Mouse (Mus musculus) hindbrain, postnatal 0 days (tissue): ENCODE measurements around the gene Krt71. TPM values are rescaled to one million over a fixed set of nuclear protein-coding genes. Genes with fewer than 3 reads are reported as not detected.

ENCODE experiments used
- ATAC-seq: fragments of 200-750 bp; cut with Nextera tagmentation; 2 replicates; pipeline ENCODE4 v1.8.0; 2017; ENCODE audit warnings: mild to moderate bottlenecking, moderate TSS enrichment, moderate library complexity
- DNase-seq: peaks from one replicate; pipeline ENCODE4 v3.0.0-alpha.2; 2015; ENCODE audit warnings: low spot score
- H3K27ac ChIP-seq: fragments of 300-500 bp; sonication (generic); 2 replicates; pipeline ENCODE4 v1.5.1; 2014; ENCODE audit warnings: mild to moderate bottlenecking
- H3K27me3 ChIP-seq: fragments of 300-500 bp; sonication (generic); 2 replicates; pipeline ENCODE4 v1.6.1; 2014; ENCODE audit warnings: low read length, mixed read lengths; ENCODE audit not compliant: insufficient read depth
- H3K36me3 ChIP-seq: fragments of 300-500 bp; sonication (generic); 2 replicates; pipeline ENCODE4 v1.6.1; 2014; ENCODE audit warnings: low read length, mixed read lengths; ENCODE audit not compliant: insufficient read depth
- H3K4me1 ChIP-seq: fragments of 300-500 bp; sonication (generic); 2 replicates; pipeline ENCODE4 v1.6.1; 2014; ENCODE audit warnings: antibody characterized with exemption, low read length, mixed read lengths; ENCODE audit not compliant: insufficient read depth
- H3K4me2 ChIP-seq: fragments of 300-500 bp; sonication (generic); 2 replicates; pipeline ENCODE4 v1.6.1; 2014; ENCODE audit warnings: low read depth, mild to moderate bottlenecking, low read length, moderate library complexity, mixed read lengths
- H3K4me3 ChIP-seq: fragments of 300-500 bp; sonication (generic); 2 replicates; pipeline ENCODE4 v1.5.1; 2014; ENCODE audit warnings: low read length
- H3K9ac ChIP-seq: fragments of 300-500 bp; sonication (generic); replicated peaks from 2 replicates; pipeline ENCODE4 v1.6.1; 2014; ENCODE audit warnings: mild to moderate bottlenecking, low read length, moderate library complexity, mixed read lengths
- H3K9me3 ChIP-seq: fragments of 300-500 bp; sonication (generic); 2 replicates; pipeline ENCODE4 v1.6.1; 2016; ENCODE audit warnings: low read length, mixed read lengths
- CTCF ChIP-seq: IDR thresholded peaks from 2 replicates; pipeline ENCODE4 v1.5.1; 2016; ENCODE audit warnings: antibody characterized with exemption, control low read depth, low read depth
- WGBS: fragments of 180-500 bp; shearing (Covaris S2); extraction: QIAGEN DNeasy Blood & Tissue Kit; methylation state at CpG from one replicate; pipeline ENCODE4 v1.1.7; 2014; 5-methylcytosine and 5-hydroxymethylcytosine counted together
- polyA plus RNA-seq: library from polyadenylated mRNA; unstranded; fragments of >200 nt; fragmentation: Nextera tagmentation; extraction: Ambion mirVana; gene quantifications from 2 replicates; pipeline ENCODE4 v1.2.1, GENCODE M21; 2015
- total RNA-seq: library from RNA; depleted of rRNA; stranded (reverse); fragments of >200 nt; gene quantifications from 2 replicates; pipeline ENCODE4 v1.2.3, GENCODE M21; 2014; rRNA removed

The Krt71 gene
- total RNA-seq (2.1 and 2.2 TPM in 2 replicates), polyA plus RNA-seq (1.2 and 1.9 TPM in 2 replicates)

DNA sequence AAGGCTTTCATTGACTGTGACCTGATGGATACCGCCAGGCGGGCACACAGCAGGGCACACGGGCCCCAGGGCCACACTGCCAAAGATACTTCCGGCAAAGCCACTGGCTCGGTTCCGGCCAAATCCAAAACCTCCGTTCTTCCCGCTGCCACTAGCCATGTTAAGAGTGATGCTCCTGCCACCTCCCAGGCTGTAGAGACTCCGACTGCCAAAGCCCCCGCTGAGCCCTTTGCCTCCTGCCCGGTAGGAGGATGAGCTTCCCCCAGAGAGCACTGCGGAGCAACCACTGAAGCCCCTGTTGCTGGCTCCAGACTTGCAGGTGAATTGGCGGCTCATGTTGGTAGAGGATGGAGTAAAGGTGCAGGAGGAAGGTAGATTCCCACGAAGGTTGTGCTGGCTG lies at the start of gene Krt71:
Gene Krt71, minus strand, starts transcription at position 399 of the 400 bp plus-strand sequence.
- no peak for ATAC-seq
- 52% methylated on average over 14 of the region's 14 CpGs for WGBS
- H3K4me2 ChIP-seq: no peak within 1 kb of the TSS
- H3K36me3 ChIP-seq: no peaks in the 10 kb centered on the region
- no peak for DNase-seq
- no peaks in the 10 kb centered on the region for H3K4me1 ChIP-seq
- H3K27me3 ChIP-seq: no peaks in the 10 kb centered on the region
- no peak within 1 kb of the TSS for H3K9ac ChIP-seq
- TF ChIP-seq CTCF: no peak
- H3K4me3 ChIP-seq: no peak within 1 kb of the TSS
- H3K27ac ChIP-seq: no peak within 1 kb of the TSS
- no peaks in the 10 kb centered on the region for H3K9me3 ChIP-seq

DNA sequence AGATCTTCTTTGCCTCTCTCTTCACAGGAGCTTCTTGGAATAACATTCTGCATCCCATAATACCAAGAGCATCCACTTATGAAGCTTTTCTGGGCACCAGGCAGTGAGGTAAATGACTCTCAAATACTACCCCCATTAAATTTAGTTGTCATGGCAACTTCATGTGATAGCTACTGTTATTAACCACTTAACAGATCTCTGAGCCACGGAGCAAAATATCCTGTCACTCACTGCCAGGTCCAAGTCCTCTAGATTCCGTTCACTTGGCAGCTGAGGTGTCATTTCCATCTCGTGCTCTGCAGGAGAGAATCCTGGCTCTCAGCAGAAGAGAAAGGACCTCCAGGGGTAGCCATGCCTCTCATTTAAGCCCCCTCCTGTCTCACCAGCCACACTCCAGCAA lies 48.0 kb upstream of the Krt71 start:
- peak; percentile 18; the same call in 1 of the 2 replicates for ATAC-seq
- H3K27me3 ChIP-seq: 0 out of 2 replicates have a peak, but pooled peaks cover 3% of the 10 kb centered on the region
- H3K9ac ChIP-seq: no peak overlapping the region
- H3K36me3 ChIP-seq: no peaks in the 10 kb centered on the region
- H3K4me3 ChIP-seq: no peak overlapping the region
- H3K9me3 ChIP-seq: no peaks in the 10 kb centered on the region
- no peaks in the 10 kb centered on the region for H3K4me1 ChIP-seq
- H3K27ac ChIP-seq: no peak overlapping the region
- TF ChIP-seq CTCF: no peak
- 11% methylated on average over 3 of the region's 3 CpGs for WGBS
- H3K4me2 ChIP-seq: no peak overlapping the region
- DNase-seq: peak; percentile 34

DNA sequence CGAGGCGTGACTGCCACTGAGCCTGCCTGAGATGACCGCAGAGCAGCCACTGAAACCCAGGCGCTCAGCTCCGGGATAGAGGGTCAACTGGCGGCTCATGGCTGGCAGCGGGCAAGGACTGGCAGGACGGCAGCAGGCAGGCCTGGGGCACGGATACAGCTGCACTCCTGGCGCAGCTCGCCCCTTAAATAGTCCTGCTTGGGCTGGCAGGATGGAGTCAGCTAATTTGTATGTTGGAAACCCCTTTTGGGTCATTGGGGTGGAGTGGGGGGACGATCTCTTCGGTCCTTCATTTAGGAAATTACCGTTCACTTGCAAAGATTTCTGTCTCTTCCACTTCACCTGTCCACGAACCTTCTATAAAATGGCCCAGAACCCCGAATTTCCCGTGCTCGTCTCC lies 43.5 kb upstream of the Krt71 start, which contains the start of gene Krt72:
Gene Krt72, minus strand, starts transcription at position 101 of the 400 bp plus-strand sequence.
- no peak within 1 kb of the TSS for H3K4me3 ChIP-seq
- no peak for ATAC-seq
- no peak for DNase-seq
- no peak within 1 kb of the TSS for H3K27ac ChIP-seq
- no peak within 1 kb of the TSS for H3K4me2 ChIP-seq
- no peaks in the 10 kb centered on the region for H3K4me1 ChIP-seq
- H3K9me3 ChIP-seq: no peaks in the 10 kb centered on the region
- no peak within 1 kb of the TSS for H3K9ac ChIP-seq
- no peaks in the 10 kb centered on the region for H3K36me3 ChIP-seq
- H3K27me3 ChIP-seq: 0 out of 2 replicates have a peak, but pooled peaks cover 1% of the 10 kb centered on the region
- WGBS: 83% methylated on average over 18 of the region's 18 CpGs
- TF ChIP-seq CTCF: no peak

DNA sequence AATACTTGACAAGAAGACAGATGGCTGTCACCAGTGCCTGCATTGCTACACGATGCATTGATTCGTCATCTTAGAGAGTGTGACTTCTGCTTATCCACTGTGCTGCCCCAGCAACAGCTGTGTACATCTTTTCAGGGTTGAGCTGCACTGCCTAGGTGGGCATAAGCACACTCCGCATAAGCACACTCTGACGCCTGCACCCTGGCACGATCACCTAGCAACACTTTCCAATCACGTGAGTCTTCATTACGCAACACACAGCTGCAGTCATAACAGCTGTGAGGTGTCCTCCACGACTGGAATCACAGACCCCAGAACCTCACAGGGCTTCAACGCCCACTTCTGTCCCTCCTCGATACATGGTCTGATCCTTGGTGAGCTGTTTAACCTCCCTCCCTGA lies 30.5 kb upstream of the Krt71 start:
- 71% methylated on average over 10 of the region's 10 CpGs for WGBS
- ATAC-seq: no peak
- Histone ChIP-seq H3K4me3 (no peak overlapping the region), H3K4me1 (no peaks in the 10 kb centered on the region), H3K9me3 (no peaks in the 10 kb centered on the region), H3K27me3 (no peaks in the 10 kb centered on the region), H3K4me2 (no peak overlapping the region), H3K36me3 (no peaks in the 10 kb centered on the region), H3K27ac (no peak overlapping the region), H3K9ac (no peak overlapping the region)
- no peak for DNase-seq
- TF ChIP-seq CTCF: no peak

DNA sequence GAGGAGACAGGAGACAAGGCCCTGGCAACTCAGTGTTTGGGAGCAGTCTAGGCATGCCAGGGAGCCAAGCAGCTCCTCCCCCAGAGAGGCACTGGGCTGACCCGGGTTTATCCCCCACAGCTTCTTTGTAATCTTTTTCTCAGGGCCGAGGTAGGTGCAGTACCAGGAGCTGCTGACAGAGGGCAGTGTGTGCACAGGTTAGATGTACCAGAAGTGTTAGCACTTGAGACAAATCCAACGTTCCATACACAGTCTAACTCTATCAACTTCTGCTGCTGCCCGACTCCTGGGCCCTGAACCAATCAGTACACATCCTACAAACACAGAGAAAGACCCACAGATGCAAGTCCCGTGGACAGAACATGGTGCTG lies 29.8 kb upstream of the Krt71 start:
- 6% methylated on average over 5 of the region's 5 CpGs for WGBS
- ATAC-seq (peak; percentile 83), DNase-seq (peak; percentile 89)
- no peak overlapping the region for H3K9ac ChIP-seq
- TF ChIP-seq CTCF: peak; percentile 95
- H3K27me3 ChIP-seq: no peaks in the 10 kb centered on the region
- no peaks in the 10 kb centered on the region for H3K9me3 ChIP-seq
- H3K4me3 ChIP-seq: no peak overlapping the region
- no peak overlapping the region for H3K4me2 ChIP-seq
- no peaks in the 10 kb centered on the region for H3K4me1 ChIP-seq
- H3K27ac ChIP-seq: no peak overlapping the region
- no peaks in the 10 kb centered on the region for H3K36me3 ChIP-seq

DNA sequence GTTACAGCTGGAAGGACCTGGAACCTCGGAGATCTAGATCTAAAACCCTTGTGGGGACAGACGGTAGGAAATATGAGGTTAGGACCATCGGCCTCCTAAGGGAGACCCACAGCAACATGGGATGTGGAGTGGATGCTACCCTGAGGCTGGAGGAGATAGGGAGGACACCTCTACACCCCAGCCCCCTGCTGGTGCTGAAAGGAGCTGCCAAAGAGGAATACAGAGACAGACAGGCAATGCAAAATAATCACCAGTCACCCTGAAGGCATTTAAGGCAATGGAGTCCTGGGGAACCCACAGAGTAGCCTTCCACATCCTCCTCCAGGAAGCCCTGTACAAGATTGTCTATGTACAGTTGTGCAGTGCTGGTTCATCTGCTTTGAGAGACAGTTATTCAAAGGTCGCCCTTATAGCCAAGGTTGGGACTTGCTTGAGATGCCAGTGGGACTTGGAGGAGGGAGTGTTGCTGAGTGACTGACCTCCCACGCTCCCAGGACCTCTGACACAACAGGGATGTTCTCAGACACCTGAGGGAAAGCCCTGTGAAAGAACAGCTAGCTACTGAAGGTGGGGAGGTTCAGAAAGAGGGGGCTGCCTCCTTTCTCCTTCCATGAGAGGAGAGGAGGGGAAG lies 29.3 kb upstream of the Krt71 start:
- Histone ChIP-seq H3K9me3 (no peaks in the 10 kb centered on the region), H3K27me3 (no peaks in the 10 kb centered on the region), H3K27ac (no peak overlapping the region), H3K36me3 (no peaks in the 10 kb centered on the region), H3K4me2 (no peak overlapping the region), H3K4me1 (no peaks in the 10 kb centered on the region), H3K4me3 (no peak overlapping the region), H3K9ac (no peak overlapping the region)
- 62% methylated on average over 5 of the region's 5 CpGs for WGBS
- peak; percentile 18; the same call in 1 of the 2 replicates for ATAC-seq
- DNase-seq: peak; percentile 40
- peak; percentile 58 for TF ChIP-seq CTCF

DNA sequence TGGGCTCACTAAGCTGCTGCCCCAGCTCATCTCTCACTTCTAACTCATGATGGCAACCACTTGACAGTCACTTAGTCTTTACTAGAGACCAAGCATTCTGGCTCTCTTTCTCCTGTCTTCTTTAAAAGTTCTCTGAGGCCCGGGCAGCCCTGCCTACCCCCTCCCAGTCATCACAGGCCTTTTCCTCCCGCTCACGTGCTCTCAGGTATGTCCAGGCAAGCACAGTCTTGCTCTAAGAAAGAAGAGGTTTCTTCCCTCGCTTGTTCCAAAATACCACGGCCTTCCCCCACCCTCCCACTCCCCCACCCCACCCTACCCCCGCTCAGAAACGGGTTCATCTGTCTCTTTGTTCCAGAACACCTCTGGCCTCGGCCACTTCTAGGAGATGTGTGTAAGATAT lies 27.3 kb upstream of the Krt71 start:
- Histone ChIP-seq H3K4me1 (no peaks in the 10 kb centered on the region), H3K27ac (no peak overlapping the region), H3K4me2 (no peak overlapping the region), H3K9me3 (no peaks in the 10 kb centered on the region), H3K27me3 (no peaks in the 10 kb centered on the region), H3K4me3 (no peak overlapping the region), H3K36me3 (no peaks in the 10 kb centered on the region), H3K9ac (no peak overlapping the region)
- 64% methylated on average over 8 of the region's 8 CpGs for WGBS
- TF ChIP-seq CTCF: no peak
- DNase-seq (no peak), ATAC-seq (no peak)
